Mouse (Mus musculus): Measurements from ENCODE around the gene Adam17.
"Not testable (repeated sequence)": the region's sequence is repeated elsewhere in the genome, so short reads cannot be mapped to it uniquely, and the experiment has no call there.

Adam17 gene

GRCm38 (mm10) chr12:21373100-21373819 lies at the start of gene Adam17:
TSS of gene Adam17 (minus strand) at chr12:21373632.
- DNase-seq (ENCODE audit: low read depth) = peak; percentile 90

- DNase-seq (ENCODE audit: low read depth) = no peak
Observed at GRCm38 (mm10) chr12:21418621-21419131, 45.2 kb upstream of the Adam17 start.

- no peak for DNase-seq (ENCODE audit: low read depth)
Observed at GRCm38 (mm10) chr12:21418083-21418482, 44.7 kb upstream of the Adam17 start.

- DNase-seq (ENCODE audit: low read depth) = peak; percentile 89
Observed at GRCm38 (mm10) chr12:21417100-21418070, 44.0 kb upstream of the Adam17 start, which contains the start of gene Ywhaq. TSS of gene Ywhaq (minus strand) at chr12:21417637.

- no peak for DNase-seq (ENCODE audit: low read depth)
Observed at GRCm38 (mm10) chr12:21416506-21416905, 43.1 kb upstream of the Adam17 start.

GRCm38 (mm10) chr12:21410620-21411019 lies 37.2 kb upstream of the Adam17 start:
- DNase-seq (ENCODE audit: low read depth) = no peak

- no peak for DNase-seq (ENCODE audit: low read depth)
Observed at GRCm38 (mm10) chr12:21409651-21410050, 36.2 kb upstream of the Adam17 start.

GRCm38 (mm10) chr12:21408789-21409367 lies 35.4 kb upstream of the Adam17 start:
- DNase-seq (ENCODE audit: low read depth) = no peak

- no peak for DNase-seq (ENCODE audit: low read depth)
Observed at GRCm38 (mm10) chr12:21402771-21403170, 29.3 kb upstream of the Adam17 start.

- DNase-seq (ENCODE audit: low read depth) = no peak
Observed at GRCm38 (mm10) chr12:21386201-21386600, 12.8 kb upstream of the Adam17 start.

- DNase-seq (ENCODE audit: low read depth) = not testable (repeated sequence)
Observed at GRCm38 (mm10) chr12:21378765-21379346, 5.4 kb upstream of the Adam17 start.

- DNase-seq (ENCODE audit: low read depth) = no peak
Observed at GRCm38 (mm10) chr12:21375376-21376157, 2.1 kb upstream of the Adam17 start.

GRCm38 (mm10) chr12:21373820-21374475 lies 516 bp upstream of the Adam17 start:
- no peak for DNase-seq (ENCODE audit: low read depth)

GRCm38 (mm10) chr12:21370035-21370611 lies 3.3 kb downstream of the Adam17 start:
- peak; percentile 32 for DNase-seq (ENCODE audit: low read depth)

GRCm38 (mm10) chr12:21369087-21369410 lies 4.4 kb downstream of the Adam17 start:
- no peak for DNase-seq (ENCODE audit: low read depth)

GRCm38 (mm10) chr12:21368376-21369086 lies 4.9 kb downstream of the Adam17 start:
- no peak for DNase-seq (ENCODE audit: low read depth)

GRCm38 (mm10) chr12:21364624-21365435 lies 8.6 kb downstream of the Adam17 start:
- DNase-seq (ENCODE audit: low read depth) = no peak

- DNase-seq (ENCODE audit: low read depth) = no peak
Observed at GRCm38 (mm10) chr12:21363195-21363594, 10.2 kb downstream of the Adam17 start.

- DNase-seq (ENCODE audit: low read depth) = no peak
Observed at GRCm38 (mm10) chr12:21362686-21363085, 10.7 kb downstream of the Adam17 start.

Data from fibroblast of lung, adult 2 months (primary cell).